Mouse (Mus musculus) olfactory bulb, adult 2 months (tissue): ENCODE results near the gene Pnmal1. TPM values are rescaled to one million over a fixed set of nuclear protein-coding genes. Genes with fewer than 3 reads are reported as not detected.
"Not testable (repeated sequence)": the region's sequence is repeated elsewhere in the genome, so short reads cannot be mapped to it uniquely, and the experiment has no call there.

ENCODE experiments used
- H3K27ac ChIP-seq: fragments of 200-500 bp; 2 replicates; pipeline ENCODE4 v1.5.1; 2012; ENCODE audit warnings: low read depth, low read length; ENCODE audit not compliant: insufficient read depth
- H3K4me1 ChIP-seq: fragments of 200-500 bp; 2 replicates; pipeline ENCODE4 v1.6.1; 2012; ENCODE audit warnings: low read length; ENCODE audit not compliant: control insufficient read depth, insufficient read depth
- H3K4me3 ChIP-seq: fragments of 200-500 bp; 2 replicates; pipeline ENCODE4 v1.5.1; 2012; ENCODE audit warnings: mild to moderate bottlenecking, low read depth, low read length, moderate library complexity; ENCODE audit not compliant: insufficient read depth
- CTCF ChIP-seq: fragments of 200-500 bp; IDR thresholded peaks from 2 replicates; pipeline ENCODE4 v1.5.1; 2012; ENCODE audit warnings: low read depth, mild to moderate bottlenecking, low read length, moderate library complexity; ENCODE audit not compliant: insufficient read depth
- POLR2A ChIP-seq: fragments of 200-500 bp; IDR thresholded peaks from 2 replicates; pipeline ENCODE4 v1.6.1; 2012; ENCODE audit warnings: mild to moderate bottlenecking, low read depth, low read length, moderate library complexity; ENCODE audit not compliant: insufficient read depth
- WGBS: fragments of 180-500 bp; shearing (Covaris S2); methylation state at CpG from one replicate; pipeline ENCODE4 v1.1.7; 2018; 5-methylcytosine and 5-hydroxymethylcytosine counted together
- polyA plus RNA-seq: library from polyadenylated mRNA; stranded (reverse); fragments of >200 nt; gene quantifications from 2 replicates; pipeline ENCODE4 v1.2.4, GENCODE M21; 2012; ENCODE audit warnings: low replicate concordance; ENCODE audit not compliant: missing spikeins, insufficient read depth, insufficient read length

Pnmal1 gene
- polyA plus RNA-seq, 1 experiment = not detected

- Histone ChIP-seq H3K4me1 (peaks cover 48% of the 10 kb centered on the region), H3K27ac (peak overlapping the region; percentile 99), H3K4me3 (peak overlapping the region; percentile 97)
- 7% methylated on average over 21 of the region's 22 CpGs for WGBS
- TF ChIP-seq CTCF (0 out of 2 replicates have a peak, but pooled peaks have one; percentile 6), POLR2A (no peak)
These were observed 12.1 kb upstream of the Pnmal1 start for GRCm38 (mm10) chr7:16947349-16947895.

GRCm38 (mm10) chr7:16947959-16948361, 11.5 kb upstream of the Pnmal1 start:
- Histone ChIP-seq H3K27ac (0 out of 2 replicates have a peak overlapping the region, but pooled peaks have one; percentile 14), H3K4me3 (peak overlapping the region; percentile 97), H3K4me1 (peaks cover 48% of the 10 kb centered on the region)
- 2% methylated on average over 4 of the region's 4 CpGs for WGBS
- TF ChIP-seq POLR2A (no peak), CTCF (no peak)

- TF ChIP-seq CTCF = no peak
- no peak for TF ChIP-seq POLR2A
- Histone ChIP-seq H3K4me1 (peaks cover 42% of the 10 kb centered on the region), H3K4me3 (peak overlapping the region; percentile 97), H3K27ac (0 out of 2 replicates have a peak overlapping the region, but pooled peaks have one; percentile 73)
- 47% methylated on average over 8 of the region's 8 CpGs for WGBS
These were observed 10.5 kb upstream of the Pnmal1 start for GRCm38 (mm10) chr7:16948923-16949458.

- WGBS = 8% methylated on average over 29 of the region's 29 CpGs
- H3K4me1 ChIP-seq = peaks cover 38% of the 10 kb centered on the region
- peak; percentile 37 for TF ChIP-seq POLR2A
- peak; percentile 96 for TF ChIP-seq CTCF
- peak overlapping the region; percentile 33 for H3K4me3 ChIP-seq
- H3K27ac ChIP-seq = peak overlapping the region; percentile 73
These were observed 9.3 kb upstream of the Pnmal1 start for GRCm38 (mm10) chr7:16949908-16950841.

GRCm38 (mm10) chr7:16950861-16951635, 8.4 kb upstream of the Pnmal1 start:
- WGBS = 15% methylated on average over 18 of the region's 18 CpGs
- TF ChIP-seq POLR2A (no peak), CTCF (peak; percentile 88; the same call in 1 of the 2 replicates)
- Histone ChIP-seq H3K27ac (peak overlapping the region; percentile 39), H3K4me3 (no peak overlapping the region), H3K4me1 (peaks cover 34% of the 10 kb centered on the region)

- WGBS = 76% methylated on average over 2 of the region's 2 CpGs
- H3K4me1 ChIP-seq = peaks cover 31% of the 10 kb centered on the region
- not testable (repeated sequence) for H3K4me3 ChIP-seq, H3K27ac ChIP-seq
These were observed 5.7 kb upstream of the Pnmal1 start for GRCm38 (mm10) chr7:16953776-16954175.

- 43% methylated on average over 4 of the region's 4 CpGs for WGBS
- Histone ChIP-seq H3K4me1 (peaks cover 30% of the 10 kb centered on the region), H3K4me3 (no peak overlapping the region), H3K27ac (no peak overlapping the region)
- TF ChIP-seq POLR2A = no peak
These were observed 3.8 kb upstream of the Pnmal1 start for GRCm38 (mm10) chr7:16955712-16956111.

GRCm38 (mm10) chr7:16956410-16957265, 2.8 kb upstream of the Pnmal1 start:
- no peak for TF ChIP-seq CTCF
- TF ChIP-seq POLR2A = no peak
- no peak overlapping the region for H3K4me3 ChIP-seq
- peak overlapping the region; percentile 95 for H3K27ac ChIP-seq
- H3K4me1 ChIP-seq = peaks cover 39% of the 10 kb centered on the region
- 27% methylated on average over 15 of the region's 15 CpGs for WGBS
